Mouse (Mus musculus) gastrocnemius, postnatal 25 days (tissue): ENCODE results near the gene Gm20388. TPM values are rescaled to one million over a fixed set of nuclear protein-coding genes. Genes with fewer than 3 reads are reported as not detected.
"Not testable (repeated sequence)": the region's sequence is repeated elsewhere in the genome, so short reads cannot be mapped to it uniquely, and the experiment has no call there.

Source experiments
- DNase-seq: peaks from one replicate; pipeline ENCODE4 v3.0.0; 2022
- total RNA-seq, 2 experiments: library from RNA; stranded (reverse); gene quantifications; 1 replicate in 1 of 2; 2 replicates in 1 of 2; pipeline ENCODE4 v1.2.3; 2021

The Gm20388 gene
- total RNA-seq, 2 experiments from 2014 or later = 6.7 TPM; not detected in 1

- DNase-seq = no peak
Observed at GRCm38 (mm10) chr8:123213118-123213772, 3302.6 kb downstream of the Gm20388 start.

- no peak for DNase-seq
Observed at GRCm38 (mm10) chr8:123215430-123215829, 3304.8 kb downstream of the Gm20388 start.

GRCm38 (mm10) chr8:123220917-123221316 lies 3310.3 kb downstream of the Gm20388 start:
- DNase-seq = no peak

GRCm38 (mm10) chr8:123224278-123225266 lies 3313.9 kb downstream of the Gm20388 start, which contains the start of gene Cdk10:
TSS of gene Cdk10 (plus strand) at chr8:123224842.
- peak; percentile 84 for DNase-seq

- no peak for DNase-seq
Observed at GRCm38 (mm10) chr8:123228416-123228815, 3317.8 kb downstream of the Gm20388 start.

GRCm38 (mm10) chr8:123230326-123230725 lies 3319.7 kb downstream of the Gm20388 start:
- DNase-seq = not testable (repeated sequence)

GRCm38 (mm10) chr8:123231742-123232141 lies 3321.1 kb downstream of the Gm20388 start:
- no peak for DNase-seq

GRCm38 (mm10) chr8:123232553-123232952 lies 3321.9 kb downstream of the Gm20388 start:
- no peak for DNase-seq

- DNase-seq = no peak
Observed at GRCm38 (mm10) chr8:123233300-123233699, 3322.7 kb downstream of the Gm20388 start.

- no peak for DNase-seq
Observed at GRCm38 (mm10) chr8:123233760-123234159, 3323.1 kb downstream of the Gm20388 start.

- no peak for DNase-seq
Observed at GRCm38 (mm10) chr8:123234918-123235519, 3324.4 kb downstream of the Gm20388 start.

GRCm38 (mm10) chr8:123235520-123236497 lies 3325.2 kb downstream of the Gm20388 start, which contains the start of gene Spata2l:
TSS of gene Spata2l (minus strand) at chr8:123236233.
- peak; percentile 82 for DNase-seq

GRCm38 (mm10) chr8:123239398-123239797 lies 3328.8 kb downstream of the Gm20388 start:
- DNase-seq = no peak

GRCm38 (mm10) chr8:123242107-123242923 lies 3331.7 kb downstream of the Gm20388 start:
- DNase-seq = no peak

GRCm38 (mm10) chr8:123243053-123243452 lies 3332.4 kb downstream of the Gm20388 start:
- DNase-seq = no peak

GRCm38 (mm10) chr8:123244382-123244781 lies 3333.7 kb downstream of the Gm20388 start:
- DNase-seq = no peak

GRCm38 (mm10) chr8:123245543-123245942 lies 3334.9 kb downstream of the Gm20388 start:
- DNase-seq = no peak

- no peak for DNase-seq
Observed at GRCm38 (mm10) chr8:123247748-123248147, 3337.1 kb downstream of the Gm20388 start.

GRCm38 (mm10) chr8:123248596-123248995 lies 3338.0 kb downstream of the Gm20388 start:
- peak; percentile 24 for DNase-seq

- DNase-seq = no peak
Observed at GRCm38 (mm10) chr8:123250940-123251339, 3340.3 kb downstream of the Gm20388 start.
